Mouse (Mus musculus): ENCODE measurements at regions not wholly inside any gene's neighbourhood (a gene's known extent, or its start where the extent isn't known, plus 50 kb on each side); places are given as distances from the start of the nearest gene placed in this dataset.

DNA sequence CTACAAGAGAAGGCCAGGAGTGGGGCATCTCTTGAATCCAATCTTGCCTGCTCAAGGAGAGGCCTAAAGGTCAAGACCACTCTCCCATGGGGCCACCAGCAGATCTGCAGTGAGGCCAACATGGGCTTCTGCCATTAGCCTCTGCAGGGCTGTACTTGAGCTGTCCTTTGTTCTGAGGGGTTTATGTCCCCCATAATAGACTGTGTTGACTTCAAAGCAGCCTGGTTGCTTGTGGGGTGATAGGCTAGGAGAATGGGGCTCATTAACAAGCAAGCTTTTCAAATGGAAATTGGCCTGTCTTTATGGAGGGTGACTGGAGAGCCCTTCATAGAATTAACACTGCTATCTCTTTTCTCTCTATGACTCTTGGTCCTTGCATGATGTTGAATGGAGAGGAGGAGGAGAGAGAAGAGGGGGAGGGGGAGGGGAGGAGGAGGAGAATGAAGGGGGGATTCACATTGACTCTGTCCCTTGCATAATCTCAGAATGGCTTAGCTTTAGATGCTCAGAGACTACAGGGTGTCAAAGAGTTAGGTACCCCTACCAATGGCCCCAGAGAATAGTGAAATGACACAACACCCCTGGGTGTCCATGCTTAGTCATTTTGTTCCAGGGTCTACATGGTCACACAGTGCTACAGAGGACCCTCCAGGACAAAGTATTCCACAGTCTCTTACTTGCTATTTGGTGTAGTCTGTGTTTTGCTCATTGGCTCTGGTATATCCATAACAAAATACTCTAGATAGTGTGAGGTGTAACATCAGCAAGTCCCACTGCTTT, 352.3 kb upstream of the Mgmt start:
- ATAC-seq (ENCODE audit: low read depth), result no peak
- Histone ChIP-seq H3K27me3 (no peaks in the 10 kb centered on the region), H3K4me3 (replicated peaks) (no peak overlapping the region), H3K27ac (no peak overlapping the region), H3K9me3 (replicated peaks) (no peaks in the 10 kb centered on the region), H3K4me1 (replicated peaks) (no peaks in the 10 kb centered on the region), H3K36me3 (no peaks in the 10 kb centered on the region), H3K9ac (no peak overlapping the region), H3K4me2 (no peak overlapping the region)
- no peak for DNase-seq

DNA sequence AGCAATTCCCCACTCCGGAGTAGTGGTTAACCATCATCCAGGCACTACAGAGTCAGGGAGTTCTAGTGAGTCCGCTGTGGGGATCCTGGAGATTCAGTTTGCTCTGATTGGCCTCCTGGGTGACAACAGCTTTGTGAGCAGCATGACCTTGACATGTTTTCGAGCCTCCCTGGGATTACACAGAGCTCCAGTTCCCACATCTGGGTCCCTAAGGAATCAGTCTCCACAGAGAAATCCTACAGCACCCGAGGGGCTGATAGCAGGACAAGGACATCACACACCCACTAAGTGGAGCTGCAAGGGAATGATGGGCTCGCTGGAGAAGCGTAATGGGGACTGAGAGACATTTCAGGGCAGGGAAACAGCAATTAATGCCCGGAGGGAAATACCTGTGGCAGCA, 351.5 kb upstream of the Mgmt start:
- Histone ChIP-seq H3K36me3 (no peaks in the 10 kb centered on the region), H3K9me3 (replicated peaks) (no peaks in the 10 kb centered on the region), H3K27ac (no peak overlapping the region), H3K27me3 (no peaks in the 10 kb centered on the region), H3K4me3 (replicated peaks) (no peak overlapping the region), H3K4me1 (replicated peaks) (no peaks in the 10 kb centered on the region), H3K4me2 (no peak overlapping the region), H3K9ac (no peak overlapping the region)
- DNase-seq (no peak), ATAC-seq (ENCODE audit: low read depth) (no peak)
- 51% methylated on average over 7 of the region's 7 CpGs for WGBS (ENCODE audit: insufficient replicate concordance)

DNA sequence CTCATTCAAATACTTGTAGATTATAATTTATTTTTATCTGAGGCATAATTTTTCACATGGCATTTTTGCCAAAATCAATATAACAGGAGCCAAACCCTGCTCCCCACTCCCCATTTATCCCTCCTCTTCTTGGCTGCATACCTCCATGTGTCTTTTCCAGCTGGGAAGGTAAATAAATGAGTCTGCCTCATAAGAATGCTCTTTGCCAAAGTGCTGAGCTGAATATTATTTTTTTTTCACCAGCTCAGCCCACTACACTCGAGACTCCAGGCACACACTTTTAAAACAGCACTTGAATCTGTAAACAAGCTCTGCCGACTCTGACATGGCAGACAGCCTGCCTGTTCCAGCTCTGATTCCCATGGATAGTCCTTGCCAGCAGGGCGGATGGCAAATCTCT, 346.6 kb upstream of the Mgmt start:
- Histone ChIP-seq H3K9ac (no peak overlapping the region), H3K4me1 (replicated peaks) (no peaks in the 10 kb centered on the region), H3K27me3 (no peaks in the 10 kb centered on the region), H3K4me3 (replicated peaks) (no peak overlapping the region), H3K9me3 (replicated peaks) (no peaks in the 10 kb centered on the region), H3K4me2 (no peak overlapping the region), H3K36me3 (no peaks in the 10 kb centered on the region), H3K27ac (no peak overlapping the region)
- WGBS (ENCODE audit: insufficient replicate concordance), result 47% methylated on average over 3 of the region's 3 CpGs
- no peak for ATAC-seq (ENCODE audit: low read depth)
- DNase-seq, result no peak

DNA sequence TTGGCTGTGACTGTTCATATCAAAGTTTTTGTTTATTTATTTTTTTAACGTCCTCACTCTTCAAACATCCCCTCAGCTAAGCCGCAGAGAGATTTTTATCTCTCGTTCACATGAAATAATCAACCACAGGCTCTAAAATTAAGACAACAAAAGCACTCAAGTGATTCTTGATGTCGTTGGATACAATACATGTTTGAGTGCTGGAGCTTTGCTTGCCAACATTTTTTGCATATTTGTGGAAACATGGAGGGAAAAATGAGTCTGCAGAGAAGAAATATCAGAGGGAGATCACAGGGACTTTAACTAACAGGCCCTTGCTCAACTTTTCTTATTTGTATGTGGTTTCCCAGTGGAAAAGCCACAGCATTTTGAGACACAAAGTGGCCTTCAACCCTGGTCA, 338.0 kb upstream of the Mgmt start:
- H3K4me3 ChIP-seq (replicated peaks), result no peak overlapping the region
- no peak overlapping the region for H3K27ac ChIP-seq
- ATAC-seq (ENCODE audit: low read depth), result no peak
- H3K9me3 ChIP-seq (replicated peaks), result 0 out of 2 replicates have a peak, but pooled peaks cover 5% of the 10 kb centered on the region
- DNase-seq, result no peak
- H3K9ac ChIP-seq, result no peak overlapping the region
- no peaks in the 10 kb centered on the region for H3K4me1 ChIP-seq (replicated peaks)
- no peak overlapping the region for H3K4me2 ChIP-seq
- no peaks in the 10 kb centered on the region for H3K27me3 ChIP-seq
- WGBS (ENCODE audit: insufficient replicate concordance), result 39% methylated on average over 4 of the region's 4 CpGs
- no peaks in the 10 kb centered on the region for H3K36me3 ChIP-seq

DNA sequence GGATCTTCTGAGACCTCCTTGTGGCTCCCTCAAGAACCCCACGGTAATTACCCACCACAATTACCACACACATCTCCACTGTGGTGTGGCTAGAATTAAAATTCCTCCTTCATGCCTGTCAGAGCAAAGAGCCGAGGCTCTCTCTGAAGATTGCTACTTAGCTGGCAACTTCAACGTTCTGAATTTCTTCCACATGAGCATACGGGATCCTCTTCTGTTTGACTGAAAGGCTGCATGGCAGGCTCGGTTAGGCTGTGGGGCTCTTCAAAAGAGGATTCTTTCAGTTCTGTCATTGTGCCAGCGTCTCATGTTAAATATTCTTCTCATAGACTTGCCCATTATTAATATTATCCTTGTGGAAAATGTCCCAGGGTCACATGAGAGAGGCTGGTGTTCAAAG, 334.9 kb upstream of the Mgmt start:
- 62% methylated on average over 6 of the region's 6 CpGs for WGBS (ENCODE audit: insufficient replicate concordance)
- no peak overlapping the region for H3K4me2 ChIP-seq

GRCm38 (mm10) chr7:136570911-136571310, 323.5 kb upstream of the Mgmt start:
- H3K9ac ChIP-seq, result no peak overlapping the region
- H3K27me3 ChIP-seq, result no peaks in the 10 kb centered on the region
- no peak overlapping the region for H3K4me3 ChIP-seq (replicated peaks)
- 55% methylated on average over 7 of the region's 7 CpGs for WGBS (ENCODE audit: insufficient replicate concordance)
- H3K4me1 ChIP-seq (replicated peaks), result no peaks in the 10 kb centered on the region
- H3K36me3 ChIP-seq, result no peaks in the 10 kb centered on the region
- no peak overlapping the region for H3K4me2 ChIP-seq
- H3K9me3 ChIP-seq (replicated peaks), result no peaks in the 10 kb centered on the region
- DNase-seq, result no peak
- H3K27ac ChIP-seq, result no peak overlapping the region
- ATAC-seq (ENCODE audit: low read depth), result no peak

More for the DNA sequence above, 334.9 kb upstream of the Mgmt start:
- no peak for DNase-seq
- Histone ChIP-seq H3K4me3 (replicated peaks) (no peak overlapping the region), H3K4me1 (replicated peaks) (no peaks in the 10 kb centered on the region), H3K9ac (no peak overlapping the region), H3K27me3 (no peaks in the 10 kb centered on the region), H3K36me3 (no peaks in the 10 kb centered on the region), H3K9me3 (replicated peaks) (0 out of 2 replicates have a peak, but pooled peaks cover 7% of the 10 kb centered on the region), H3K27ac (no peak overlapping the region)
- ATAC-seq (ENCODE audit: low read depth), result no peak

DNA sequence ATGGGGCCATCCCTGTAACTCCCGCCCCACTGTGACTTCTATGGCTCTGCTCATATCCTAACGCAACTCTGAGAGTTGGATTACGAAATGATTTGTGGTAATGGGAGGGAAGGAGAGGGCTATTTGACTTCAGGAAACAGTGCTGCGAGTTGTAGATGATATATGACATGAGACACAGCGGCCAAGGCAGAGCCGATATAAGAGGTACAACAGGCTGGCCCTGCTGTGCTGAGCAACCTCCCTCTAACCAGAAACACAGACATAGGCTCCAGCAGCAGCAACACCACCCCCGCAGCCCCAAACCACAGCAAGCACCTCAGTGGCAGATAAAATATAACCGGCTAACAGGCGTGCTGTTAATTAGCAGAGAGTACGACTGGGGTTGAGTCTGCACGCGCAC, 312.5 kb upstream of the Mgmt start:
- Histone ChIP-seq H3K36me3 (no peaks in the 10 kb centered on the region), H3K9ac (no peak overlapping the region), H3K4me3 (replicated peaks) (no peak overlapping the region), H3K27me3 (peaks cover 21% of the 10 kb centered on the region), H3K4me1 (replicated peaks) (no peaks in the 10 kb centered on the region), H3K9me3 (replicated peaks) (peaks cover 3% of the 10 kb centered on the region; the same call in 1 of the 2 replicates), H3K4me2 (no peak overlapping the region), H3K27ac (no peak overlapping the region)
- DNase-seq (no peak), ATAC-seq (ENCODE audit: low read depth) (no peak)
- WGBS (ENCODE audit: insufficient replicate concordance), result 37% methylated on average over 12 of the region's 12 CpGs

GRCm38 (mm10) chr7:136584361-136584760, 310.1 kb upstream of the Mgmt start:
- no peak for DNase-seq
- Histone ChIP-seq H3K36me3 (no peaks in the 10 kb centered on the region), H3K9ac (no peak overlapping the region), H3K4me2 (no peak overlapping the region), H3K4me1 (replicated peaks) (no peaks in the 10 kb centered on the region), H3K27ac (no peak overlapping the region), H3K4me3 (replicated peaks) (no peak overlapping the region), H3K27me3 (peaks cover 21% of the 10 kb centered on the region), H3K9me3 (replicated peaks) (no peaks in the 10 kb centered on the region)
- no peak for ATAC-seq (ENCODE audit: low read depth)
- 56% methylated on average over 17 of the region's 17 CpGs for WGBS (ENCODE audit: insufficient replicate concordance)

DNA sequence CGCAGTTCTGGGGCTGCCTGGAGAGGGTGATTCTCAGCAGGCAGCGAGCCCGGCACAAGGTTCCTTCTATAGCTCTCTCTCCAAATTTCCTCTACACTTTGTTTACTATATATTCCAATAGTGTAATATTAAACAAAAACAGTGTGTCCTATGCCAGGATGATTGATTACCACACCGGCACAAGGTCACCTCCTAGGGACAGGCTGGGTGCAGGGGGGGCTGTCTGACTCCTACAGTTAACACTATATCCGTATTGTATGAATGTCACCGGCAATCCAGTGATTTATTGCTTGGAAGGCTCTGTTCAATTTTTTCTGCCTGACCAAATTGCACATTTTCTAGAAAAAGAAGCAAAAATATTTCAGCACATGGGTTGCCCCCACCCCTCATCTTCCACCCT, 305.9 kb upstream of the Mgmt start:
- Histone ChIP-seq H3K4me1 (replicated peaks) (no peaks in the 10 kb centered on the region), H3K27me3 (peaks cover 16% of the 10 kb centered on the region), H3K9ac (no peak overlapping the region), H3K27ac (no peak overlapping the region), H3K9me3 (replicated peaks) (no peaks in the 10 kb centered on the region), H3K36me3 (no peaks in the 10 kb centered on the region), H3K4me2 (no peak overlapping the region), H3K4me3 (replicated peaks) (no peak overlapping the region)
- no peak for ATAC-seq (ENCODE audit: low read depth)
- WGBS (ENCODE audit: insufficient replicate concordance), result 72% methylated on average over 6 of the region's 6 CpGs
- DNase-seq, result no peak

DNA sequence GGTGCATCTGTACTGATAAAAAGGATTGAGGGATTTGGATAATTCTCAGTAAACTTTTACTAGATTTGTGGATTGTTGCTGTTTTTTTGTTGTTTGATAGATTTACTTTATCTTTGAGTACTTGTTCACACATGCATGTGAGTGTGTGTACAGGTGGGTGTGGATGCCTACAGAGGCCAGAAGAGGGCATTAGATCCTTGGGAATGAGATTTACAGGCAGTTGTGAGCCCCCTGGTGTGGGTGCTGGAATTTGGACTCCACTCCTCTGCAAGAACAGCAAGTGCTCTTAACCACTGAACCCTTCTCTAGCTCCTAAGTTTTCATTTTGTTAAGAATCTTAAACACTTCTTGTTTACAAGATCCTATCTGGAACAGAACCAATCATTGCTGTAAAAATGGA, 303.5 kb upstream of the Mgmt start:
- H3K36me3 ChIP-seq, result no peaks in the 10 kb centered on the region
- no peak overlapping the region for H3K4me3 ChIP-seq (replicated peaks)
- no peaks in the 10 kb centered on the region for H3K4me1 ChIP-seq (replicated peaks)
- no peaks in the 10 kb centered on the region for H3K27me3 ChIP-seq
- ATAC-seq (ENCODE audit: low read depth) (no peak), DNase-seq (no peak)
- no peaks in the 10 kb centered on the region for H3K9me3 ChIP-seq (replicated peaks)
- H3K9ac ChIP-seq, result no peak overlapping the region
- H3K27ac ChIP-seq, result no peak overlapping the region
- H3K4me2 ChIP-seq, result no peak overlapping the region

DNA sequence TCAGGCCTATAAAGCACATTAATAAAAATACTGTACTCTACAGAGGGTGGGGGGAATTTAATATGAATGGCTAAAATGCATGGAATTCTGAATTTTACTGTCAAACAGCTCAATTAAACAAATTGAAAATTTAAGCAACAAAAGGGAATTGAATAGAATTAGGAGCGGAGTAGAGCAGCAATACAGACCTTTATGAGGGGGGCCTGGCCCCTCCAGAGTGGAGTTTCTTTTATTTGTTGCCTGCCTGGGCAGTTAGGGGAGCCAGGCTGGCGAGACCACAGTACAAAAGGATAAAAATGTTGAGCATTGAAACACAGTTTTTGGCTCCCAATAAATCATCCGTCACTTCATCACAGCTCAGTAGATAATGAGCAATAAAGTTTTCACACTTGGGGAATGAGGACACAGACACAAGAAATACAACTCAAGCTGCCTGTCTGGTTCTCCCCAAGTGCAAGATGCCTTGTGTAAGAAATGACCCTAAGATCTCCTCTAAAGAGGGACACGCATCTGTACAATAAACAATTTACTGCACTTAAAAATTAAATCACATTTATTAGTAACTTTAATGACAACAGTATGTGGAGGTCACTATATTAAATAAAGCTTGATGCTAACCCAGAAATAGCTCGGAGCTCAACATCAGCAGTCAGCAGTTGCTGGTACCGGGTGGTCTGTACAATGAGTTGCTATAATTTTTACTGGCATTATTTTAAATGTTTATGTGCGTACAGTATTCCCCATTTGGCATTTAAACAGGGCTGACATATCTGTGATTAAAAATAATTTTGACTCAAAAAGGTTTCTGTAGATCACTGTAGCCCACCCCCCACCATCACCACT, 286.9 kb upstream of the Mgmt start:
- H3K27me3 ChIP-seq, result no peaks in the 10 kb centered on the region
- no peak overlapping the region for H3K9ac ChIP-seq
- 63% methylated on average over 7 of the region's 7 CpGs for WGBS (ENCODE audit: insufficient replicate concordance)
- no peak for DNase-seq
- H3K4me2 ChIP-seq, result no peak overlapping the region
- H3K4me1 ChIP-seq (replicated peaks), result no peaks in the 10 kb centered on the region
- no peak for ATAC-seq (ENCODE audit: low read depth)
- H3K4me3 ChIP-seq (replicated peaks), result no peak overlapping the region
- H3K36me3 ChIP-seq, result no peaks in the 10 kb centered on the region
- H3K27ac ChIP-seq, result no peak overlapping the region
- H3K9me3 ChIP-seq (replicated peaks), result no peaks in the 10 kb centered on the region

DNA sequence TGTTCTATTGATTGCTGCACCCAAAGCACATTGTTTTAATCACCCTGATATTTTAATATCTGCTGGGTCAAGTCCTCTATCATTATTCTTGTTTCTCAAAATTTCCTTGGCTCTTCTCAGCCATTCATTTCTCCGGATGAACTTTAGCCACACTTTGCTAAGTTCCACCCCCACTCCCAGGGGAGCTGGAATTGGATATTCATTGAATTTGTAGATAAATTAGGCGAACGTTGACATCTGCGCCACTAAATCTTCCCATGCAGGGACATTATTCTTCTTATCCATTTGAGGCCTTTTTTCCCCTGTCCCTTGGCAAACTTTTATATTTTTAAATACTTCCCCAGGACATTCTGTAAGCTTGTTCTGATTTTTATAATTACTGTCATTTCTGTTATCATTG, 280.9 kb upstream of the Mgmt start:
- H3K27me3 ChIP-seq, result no peaks in the 10 kb centered on the region
- H3K9me3 ChIP-seq (replicated peaks), result no peaks in the 10 kb centered on the region
- H3K27ac ChIP-seq, result no peak overlapping the region
- no peak overlapping the region for H3K4me3 ChIP-seq (replicated peaks)
- H3K4me2 ChIP-seq, result no peak overlapping the region
- H3K4me1 ChIP-seq (replicated peaks), result no peaks in the 10 kb centered on the region
- 65% methylated on average over 4 of the region's 4 CpGs for WGBS (ENCODE audit: insufficient replicate concordance)
- H3K9ac ChIP-seq, result no peak overlapping the region
- DNase-seq (no peak), ATAC-seq (ENCODE audit: low read depth) (no peak)
- H3K36me3 ChIP-seq, result no peaks in the 10 kb centered on the region
